Mouse (Mus musculus) hematopoietic stem cell, adult 5-6 weeks (primary cell): ENCODE results near the gene Olfr1056. TPM values are rescaled to one million over a fixed set of nuclear protein-coding genes. Genes with fewer than 3 reads are reported as not detected.
"Not testable (repeated sequence)": the region's sequence is repeated elsewhere in the genome, so short reads cannot be mapped to it uniquely, and the experiment has no call there.

Experiments
- ATAC-seq, 2 experiments: fragments of 125-278 bp in 1 of 2; replicated peaks in 1 of 2; 2 replicates each; pipeline ENCODE4 v1.8.0; 2016 to 2017; ENCODE audit warnings: inconsistent platforms in 2 of 2, mild to moderate bottlenecking in 2 of 2, moderate number of reproducible peaks in 2 of 2, low read depth in 1 of 2, moderate TSS enrichment in 1 of 2; ENCODE audit not compliant: low FRiP score in 2 of 2, poor library complexity in 2 of 2, severe bottlenecking in 2 of 2, insufficient read depth in 1 of 2, low TSS enrichment in 1 of 2
- total RNA-seq: library from RNA; stranded (forward); fragments of 172-1452, 232-1000 nt; gene quantifications from 2 replicates; pipeline ENCODE4 v1.2.3, GENCODE M21; 2017

Olfr1056 gene
- total RNA-seq = not detected in 2 replicates

DNA sequence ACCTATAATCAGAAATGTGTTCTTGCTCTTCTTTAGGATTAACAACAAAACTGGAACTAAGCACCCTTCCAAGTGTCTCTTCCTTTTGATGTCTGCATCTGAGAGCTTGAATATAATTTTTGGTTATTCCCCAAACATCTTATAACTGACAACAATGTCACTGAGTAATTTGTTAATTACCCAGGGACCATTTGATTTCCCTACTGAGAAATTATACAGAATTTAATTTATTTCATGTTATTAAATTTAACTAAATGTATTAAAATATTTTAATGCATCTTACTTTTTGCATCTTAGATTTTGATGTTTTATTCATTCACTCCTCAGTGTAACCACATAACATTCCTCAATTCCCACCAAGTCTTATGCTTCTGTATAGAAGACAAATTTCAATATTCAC lies at the start of gene Olfr1056:
TSS of gene Olfr1056 (minus strand) at position 101 of the 400 bp plus-strand sequence.
- no peak for ATAC-seq

DNA sequence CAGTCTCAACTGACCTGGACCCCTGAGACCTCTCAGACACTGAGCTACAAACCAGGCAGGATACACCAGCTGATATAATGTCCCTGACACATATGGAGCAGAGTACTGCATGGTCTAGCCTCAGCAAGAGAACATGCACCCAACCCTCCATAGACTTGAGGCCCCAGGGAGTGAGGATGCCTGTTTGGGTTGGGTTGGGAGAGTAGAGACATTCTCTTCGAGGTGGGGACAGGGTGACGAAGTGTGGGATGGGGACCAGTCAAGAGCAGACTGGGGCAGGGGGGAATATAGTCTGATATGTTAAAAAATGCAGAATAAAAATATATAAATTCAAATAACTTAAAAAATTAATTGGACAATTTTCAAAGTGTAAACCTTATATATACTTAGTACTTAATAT lies 32.8 kb upstream of the Olfr1056 start:
- no peak for ATAC-seq

DNA sequence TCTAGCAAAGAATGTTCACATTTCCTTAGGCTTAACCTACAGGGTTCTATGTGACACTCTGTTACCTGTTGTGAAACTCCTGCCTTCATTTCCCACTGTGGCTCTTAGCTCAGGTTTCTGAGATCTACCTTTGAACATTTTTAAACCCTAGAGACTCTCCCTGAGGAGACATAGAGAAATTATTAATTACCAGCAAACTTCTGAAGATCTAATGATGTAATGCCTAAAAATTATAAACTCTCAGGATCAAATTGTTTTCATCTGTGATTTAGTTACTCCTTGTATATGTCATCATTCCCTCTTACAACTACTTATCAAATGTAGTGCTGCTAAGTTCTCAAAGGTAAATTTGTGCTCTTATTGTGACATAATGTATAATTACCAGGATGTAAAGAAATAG lies 26.2 kb upstream of the Olfr1056 start, which contains the start of gene Olfr1058:
TSS of gene Olfr1058 (minus strand) at position 101 of the 400 bp plus-strand sequence.
- not testable (repeated sequence) for ATAC-seq

- no peak for ATAC-seq
Measured at GRCm38 (mm10) chr2:86378293-86378692, 16.0 kb upstream of the Olfr1056 start, which contains the start of gene Olfr1057. TSS of gene Olfr1057 (minus strand) at chr2:86378393.

DNA sequence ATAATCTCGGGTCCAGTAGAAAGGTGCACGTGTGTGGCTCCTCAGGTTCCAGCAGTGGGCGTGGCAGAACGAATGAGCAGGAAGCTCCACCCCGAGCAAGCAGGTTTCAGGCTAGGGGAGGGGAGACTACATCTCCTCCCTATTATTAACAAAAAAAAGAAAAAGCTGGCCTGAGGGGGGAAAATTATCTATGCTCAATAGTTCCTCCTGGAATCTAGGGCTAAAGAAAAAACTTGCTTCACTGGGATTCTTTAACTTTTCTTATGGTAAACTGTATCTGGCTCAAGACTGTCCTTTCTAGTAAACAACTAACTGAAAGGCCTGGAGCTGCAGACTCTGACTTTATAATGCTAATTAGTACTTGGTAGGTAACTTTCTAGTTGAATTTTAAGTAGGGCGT lies 4.1 kb upstream of the Olfr1056 start:
- ATAC-seq = not testable (repeated sequence)

- not testable (repeated sequence) for ATAC-seq
Measured at GRCm38 (mm10) chr2:86351751-86352150, 10.5 kb downstream of the Olfr1056 start.

DNA sequence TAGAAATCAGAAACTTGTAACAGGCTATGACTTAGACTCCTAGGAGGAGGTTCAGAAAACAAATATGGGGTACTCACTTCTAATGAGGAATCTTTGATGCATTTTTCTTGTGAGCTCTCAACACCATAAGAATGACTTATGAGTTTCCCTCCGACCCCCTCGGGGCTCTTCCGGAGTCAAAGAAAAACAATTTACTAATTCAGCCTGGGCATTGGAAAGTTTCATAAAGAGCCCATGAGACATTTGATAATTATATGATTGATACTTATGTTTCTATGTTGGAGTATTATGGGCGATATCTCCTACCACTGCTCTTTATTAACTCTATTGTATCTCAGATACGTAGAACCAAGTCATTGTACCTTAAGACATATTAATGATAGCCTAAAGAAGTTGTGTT lies 12.1 kb downstream of the Olfr1056 start, which contains the start of gene Olfr1055:
TSS of gene Olfr1055 (minus strand) at position 101 of the 400 bp plus-strand sequence.
- no peak for ATAC-seq

DNA sequence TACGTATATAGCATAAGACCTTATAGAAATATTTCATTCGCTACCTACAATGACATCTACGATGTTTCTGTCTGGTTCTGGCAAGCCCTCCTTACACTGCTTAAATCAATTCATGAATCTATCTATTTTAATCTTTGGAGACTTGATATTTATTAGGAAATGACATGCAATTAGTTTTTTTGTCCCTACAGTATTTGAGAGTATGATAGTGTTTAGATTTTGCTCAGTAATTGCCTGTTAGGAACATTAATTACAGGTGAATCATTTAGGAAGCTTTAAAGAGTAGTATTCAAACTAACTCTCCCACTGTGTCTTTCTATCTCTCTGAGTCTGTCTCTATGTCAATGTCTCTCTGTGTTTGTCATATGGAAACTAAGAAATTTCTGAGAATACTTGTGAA lies 26.9 kb downstream of the Olfr1056 start, which contains the start of gene Olfr1054:
TSS of gene Olfr1054 (minus strand) at position 101 of the 400 bp plus-strand sequence.
- no peak for ATAC-seq

DNA sequence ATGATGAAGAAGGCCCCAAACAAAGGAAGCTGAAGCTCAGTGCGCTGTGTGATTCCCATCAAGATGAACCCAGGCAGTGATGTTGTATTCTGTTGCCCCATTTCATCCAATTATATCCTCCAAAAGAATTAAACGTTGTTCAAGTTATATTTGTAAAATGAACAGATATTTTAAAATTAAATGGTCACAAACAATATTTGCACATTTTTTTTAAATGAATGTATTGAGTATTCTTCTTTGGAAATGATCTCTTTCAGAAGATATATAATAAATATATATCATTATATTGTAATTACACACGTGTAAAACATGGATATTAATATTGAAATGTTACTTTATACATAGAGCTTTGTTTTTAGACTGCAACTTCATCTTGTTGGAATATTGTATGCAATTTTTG lies 47.1 kb downstream of the Olfr1056 start, which contains the start of gene Olfr1053:
TSS of gene Olfr1053 (minus strand) at position 101 of the 400 bp plus-strand sequence.
- ATAC-seq = no peak

Other genes starting within 250 kb of the Olfr1056 start
- gene Olfr1039, start 226.5 kb downstream of the Olfr1056 start, total RNA-seq = not detected in 2 replicates
- gene Olfr1040, start 215.7 kb downstream of the Olfr1056 start, total RNA-seq = not detected in 2 replicates
- not detected in 2 replicates for gene Olfr1042, start 200.6 kb downstream of the Olfr1056 start, total RNA-seq
- not detected in 2 replicates for gene Olfr1043, start 194.9 kb downstream of the Olfr1056 start, total RNA-seq
- not detected in 2 replicates for gene Olfr1044, start 184.6 kb downstream of the Olfr1056 start, total RNA-seq
- gene Olfr52, start 176.8 kb downstream of the Olfr1056 start, total RNA-seq = not detected in 2 replicates
- gene Olfr1045, start 159.5 kb downstream of the Olfr1056 start, total RNA-seq = not detected in 2 replicates
- not detected in 2 replicates for gene Olfr1046, start 143.2 kb downstream of the Olfr1056 start, total RNA-seq
- not detected in 2 replicates for gene Olfr1047, start 131.1 kb downstream of the Olfr1056 start, total RNA-seq
- gene Olfr1048, start 122.2 kb downstream of the Olfr1056 start, total RNA-seq = not detected in 2 replicates
- not detected in 2 replicates for gene Olfr1049, start 104.1 kb downstream of the Olfr1056 start, total RNA-seq
- gene Olfr1051, start 83.4 kb downstream of the Olfr1056 start, total RNA-seq = not detected in 2 replicates
- not detected in 2 replicates for gene Olfr1052, start 70.0 kb downstream of the Olfr1056 start, total RNA-seq
- gene Olfr1053, start 47.2 kb downstream of the Olfr1056 start, total RNA-seq = not detected in 2 replicates
- not detected in 2 replicates for gene Olfr1054, start 27.0 kb downstream of the Olfr1056 start, total RNA-seq
- not detected in 2 replicates for gene Olfr1055, start 12.2 kb downstream of the Olfr1056 start, total RNA-seq
- gene Olfr1057, start 15.9 kb upstream of the Olfr1056 start, total RNA-seq = not detected in 2 replicates
- gene Olfr1058, start 26.1 kb upstream of the Olfr1056 start, total RNA-seq = not detected in 2 replicates
- not detected in 2 replicates for gene Olfr1061, start 51.6 kb upstream of the Olfr1056 start, total RNA-seq
- not detected in 2 replicates for gene Olfr1062, start 64.3 kb upstream of the Olfr1056 start, total RNA-seq
- not detected in 2 replicates for gene Olfr1065, start 88.1 kb upstream of the Olfr1056 start, total RNA-seq
- gene Olfr1066, start 93.8 kb upstream of the Olfr1056 start, total RNA-seq = not detected in 2 replicates
- gene Olfr228, start 124.9 kb upstream of the Olfr1056 start, total RNA-seq = not detected in 2 replicates
- not detected in 2 replicates for gene Olfr1076, start 146.0 kb upstream of the Olfr1056 start, total RNA-seq
- not detected in 2 replicates for gene Olfr1079, start 180.0 kb upstream of the Olfr1056 start, total RNA-seq
- gene Olfr1080, start 195.8 kb upstream of the Olfr1056 start, total RNA-seq = not detected in 2 replicates
- not detected in 2 replicates for gene Olfr1082, start 236.5 kb upstream of the Olfr1056 start, total RNA-seq